Mouse (Mus musculus) cerebral cortex, adult 2 months (tissue): ENCODE results near the gene 5330417C22Rik.

ENCODE experiments used
- WGBS: fragments of 180-500 bp; shearing (Covaris S2); methylation state at CpG from one replicate; pipeline ENCODE4 v1.1.7; 2018; 5-methylcytosine and 5-hydroxymethylcytosine counted together

The 5330417C22Rik gene

DNA sequence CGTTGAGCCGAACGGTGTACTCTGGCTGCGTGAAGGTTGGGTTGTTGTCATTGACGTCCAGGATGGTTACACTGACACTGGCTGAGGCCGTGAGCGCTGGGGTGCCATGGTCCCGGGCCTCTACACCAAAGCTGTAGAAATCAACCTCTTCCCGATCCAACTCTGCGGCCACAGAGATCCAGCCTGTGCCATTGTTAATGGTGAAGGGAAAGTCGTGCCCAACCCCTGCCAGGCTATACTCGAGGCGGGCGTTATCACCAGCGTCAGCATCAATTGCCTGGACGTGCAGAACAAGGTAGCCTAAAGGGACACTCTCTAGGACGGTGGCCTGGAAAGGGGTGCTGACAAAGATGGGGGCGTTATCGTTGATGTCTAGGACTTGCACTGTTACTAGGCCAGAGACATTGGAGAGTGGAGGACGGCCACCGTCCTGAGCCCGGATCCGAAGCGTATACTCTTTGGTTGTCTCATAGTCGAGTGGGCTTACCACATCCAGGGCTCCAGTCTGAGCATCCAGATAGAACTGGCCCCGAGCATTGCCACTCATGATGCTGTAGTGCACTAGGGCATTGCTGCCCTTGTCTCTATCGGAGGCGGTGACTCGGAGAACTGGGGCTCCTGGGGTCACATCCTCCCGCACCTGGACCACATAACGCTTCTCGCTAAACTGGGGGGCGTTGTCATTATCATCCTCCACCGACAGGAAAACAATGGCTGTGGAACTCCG lies 122.5 kb downstream of the 5330417C22Rik start:
- WGBS: 98% methylated on average over 35 of the region's 35 CpGs

DNA sequence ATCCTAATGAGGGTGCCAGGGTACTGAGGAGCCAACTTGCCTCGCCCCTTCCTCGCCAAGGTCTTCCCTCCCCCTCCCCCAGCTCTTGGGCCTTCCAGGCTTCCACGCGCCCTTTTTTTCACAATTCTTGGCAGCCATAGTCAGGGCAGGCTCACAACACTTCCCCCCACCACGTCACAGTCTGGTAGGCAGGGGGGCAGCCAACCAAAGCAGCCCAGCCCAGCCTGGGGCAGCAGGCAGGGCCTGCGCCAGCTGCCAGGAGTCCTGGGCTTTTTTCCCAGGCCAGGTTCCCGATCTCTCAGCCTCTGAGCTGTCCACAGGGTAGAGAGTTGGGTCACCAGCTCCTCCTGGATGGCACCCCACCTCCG lies 124.6 kb downstream of the 5330417C22Rik start:
- 32% methylated on average over 8 of the region's 8 CpGs for WGBS

DNA sequence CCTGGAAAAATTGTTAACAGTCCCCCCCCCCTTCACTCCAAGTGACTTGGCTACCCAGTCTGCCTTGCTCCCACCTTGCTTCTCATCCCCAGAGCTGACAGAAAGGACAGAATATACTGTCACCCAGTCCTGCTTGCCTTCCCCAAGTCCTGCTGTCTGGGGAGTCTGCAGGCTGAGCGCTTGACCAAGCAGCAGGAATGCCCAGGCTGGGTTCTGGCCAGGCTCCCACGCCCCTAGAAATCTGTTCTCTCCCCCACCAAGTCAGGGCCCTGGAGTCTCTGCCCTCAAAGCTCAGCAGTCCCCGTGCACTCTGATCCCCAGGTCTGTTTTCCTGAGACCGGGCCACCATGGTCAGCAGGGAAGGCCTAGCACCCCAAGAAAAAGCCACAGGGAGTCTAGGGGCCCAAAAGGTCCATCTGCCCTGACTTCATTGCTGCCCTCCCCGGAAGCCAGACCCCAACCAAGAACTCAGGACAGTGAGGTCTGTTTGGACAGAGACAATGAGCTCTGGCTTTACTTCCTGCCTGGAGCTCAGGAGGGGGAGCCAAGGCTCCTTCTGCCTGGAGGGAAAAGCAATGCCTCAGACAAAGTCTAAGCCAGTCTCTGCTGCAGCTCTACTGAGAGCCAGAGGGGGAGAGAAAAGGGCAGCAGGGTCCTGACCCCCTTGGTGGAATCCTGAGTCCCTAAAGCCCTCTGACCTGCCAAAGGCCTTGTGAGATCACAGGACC lies 125.1 kb downstream of the 5330417C22Rik start:
- 31% methylated on average over 5 of the region's 5 CpGs for WGBS

DNA sequence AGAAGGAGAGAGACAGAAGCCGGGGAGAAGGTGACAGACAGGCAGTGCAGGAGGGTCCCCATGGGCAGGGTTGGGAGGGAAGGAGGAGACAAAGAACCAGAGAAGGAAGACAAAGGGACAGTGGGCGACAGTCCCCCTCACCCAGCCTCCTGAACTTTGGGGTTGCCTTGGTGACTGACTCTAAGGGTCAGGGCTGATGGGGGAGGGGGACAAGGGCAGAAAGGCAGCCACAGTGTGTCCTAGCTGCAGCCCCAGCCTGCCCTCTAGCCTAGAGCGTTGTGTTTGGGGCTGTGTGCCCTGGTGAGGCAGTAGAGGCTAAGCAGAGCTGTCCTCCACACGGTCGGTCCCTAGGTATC lies 126.0 kb downstream of the 5330417C22Rik start:
- WGBS: 37% methylated on average over 5 of the region's 5 CpGs

DNA sequence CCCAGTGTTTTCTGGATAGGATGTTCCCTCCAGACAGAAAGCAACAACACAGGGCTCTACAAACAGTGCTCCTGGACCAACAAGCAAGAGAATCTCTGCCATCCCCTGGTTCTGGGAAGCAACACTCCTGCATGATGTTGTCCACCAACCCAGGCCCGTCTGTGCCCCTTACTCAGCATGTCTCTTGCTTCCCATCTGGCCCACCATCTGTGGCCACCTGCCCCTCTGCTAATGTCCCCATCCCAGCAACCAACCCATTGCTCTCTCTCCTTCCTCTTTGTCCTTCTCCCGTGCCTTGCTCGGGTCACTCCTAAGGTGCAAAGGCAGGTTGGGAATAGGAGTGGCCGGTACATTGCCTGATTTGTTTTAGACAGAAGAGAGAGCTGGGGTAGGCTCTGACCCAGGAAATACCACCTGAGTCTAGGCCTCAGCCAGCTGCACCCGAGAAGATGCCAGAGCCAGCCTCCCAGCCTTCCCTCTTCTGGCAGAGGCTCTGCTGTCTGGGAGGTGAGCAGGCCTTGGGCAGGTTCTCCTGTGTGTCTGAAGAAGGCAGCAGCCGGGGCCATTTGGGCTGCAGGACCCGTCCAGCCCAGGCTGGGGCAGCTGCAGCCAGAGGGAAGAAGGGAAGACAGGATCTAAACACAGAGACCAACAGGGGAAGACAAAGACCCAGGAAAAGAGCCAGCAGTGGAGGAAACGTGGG lies 126.5 kb downstream of the 5330417C22Rik start:
- WGBS: 33% methylated on average over 8 of the region's 8 CpGs

DNA sequence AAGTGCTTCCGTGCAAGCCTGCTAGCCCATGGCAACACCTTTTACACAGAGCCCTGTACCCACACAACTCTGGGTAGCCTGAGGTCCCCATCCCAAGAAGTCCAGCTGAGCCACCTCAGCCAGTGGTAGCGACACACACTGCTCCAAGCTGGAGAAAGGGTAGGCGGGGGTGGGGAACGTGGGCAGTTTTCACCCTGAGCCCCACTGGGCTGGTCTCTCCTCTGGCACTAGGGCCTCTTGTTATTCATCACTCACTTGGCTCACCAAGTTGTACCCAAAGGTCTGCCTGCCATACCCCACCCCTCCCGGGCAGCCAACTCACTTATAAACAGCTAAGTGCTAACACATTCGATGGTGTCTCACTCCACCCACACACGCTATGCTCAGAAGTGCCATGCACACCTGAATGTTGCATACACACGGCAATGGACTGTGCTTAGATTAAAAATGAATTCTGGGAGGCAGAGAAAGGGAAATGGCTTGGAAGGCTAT lies 127.8 kb downstream of the 5330417C22Rik start:
- WGBS: 55% methylated on average over 8 of the region's 8 CpGs

DNA sequence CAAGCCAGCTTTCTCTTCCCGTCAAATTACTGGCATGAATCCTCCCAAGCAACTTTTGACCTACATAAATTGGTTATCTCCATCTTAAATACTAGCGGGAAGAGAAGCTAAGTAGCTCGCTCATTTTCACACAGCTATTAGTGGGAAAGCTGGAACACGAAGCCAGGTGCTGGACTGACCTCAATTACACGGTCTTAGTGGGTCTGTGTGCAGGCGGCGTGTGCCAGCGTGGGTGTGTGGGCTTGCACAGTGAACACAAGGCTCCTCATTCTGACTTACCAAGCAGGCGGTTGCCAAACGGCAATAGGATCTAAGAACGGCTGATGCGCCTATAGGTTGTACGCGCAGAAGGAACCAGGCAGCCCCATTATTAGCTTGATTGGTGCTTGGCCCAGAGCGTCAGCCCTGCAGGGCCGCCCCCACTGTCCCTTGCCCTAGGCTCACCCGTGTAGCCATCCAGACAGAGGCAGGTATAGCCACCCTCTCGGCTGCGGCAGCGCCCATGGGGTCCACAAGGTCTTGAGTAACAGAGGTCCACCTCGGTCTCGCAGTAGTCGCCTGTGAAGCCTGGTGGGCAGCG lies 129.9 kb downstream of the 5330417C22Rik start:
- WGBS: 62% methylated on average over 24 of the region's 24 CpGs
